Mouse (Mus musculus): ENCODE measurements around the gene Zfp90.

Gene Zfp90

GRCm38 (mm10) chr8:106432954-106433570 lies 17.9 kb downstream of the Zfp90 start:
- DNase-seq (ENCODE audit: low read depth, low spot score): peak; percentile 90

- DNase-seq (ENCODE audit: low read depth, low spot score): no peak
Observed at GRCm38 (mm10) chr8:106433667-106434066, 18.5 kb downstream of the Zfp90 start.

- DNase-seq (ENCODE audit: low read depth, low spot score): peak; percentile 85
Observed at GRCm38 (mm10) chr8:106437781-106438180, 22.7 kb downstream of the Zfp90 start.

DNA sequence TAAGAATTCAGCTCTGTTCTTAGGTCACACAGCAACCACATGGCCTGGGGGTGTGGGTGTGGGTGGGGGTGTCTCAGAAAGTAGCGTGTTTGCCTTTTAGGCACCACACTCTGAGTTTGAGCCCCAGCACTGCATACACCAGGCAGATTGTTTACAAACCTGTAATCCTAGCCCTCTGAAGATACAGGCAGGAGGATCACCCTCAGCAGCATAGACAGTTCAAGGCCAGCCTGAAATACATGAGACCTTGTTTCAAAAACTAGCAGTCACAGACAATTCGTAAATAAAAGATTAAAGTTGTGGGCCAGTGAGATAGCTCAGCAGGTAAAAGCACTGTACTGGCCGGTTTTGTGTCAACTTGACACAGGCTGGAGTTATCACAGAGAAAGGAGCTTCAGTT lies 25.0 kb downstream of the Zfp90 start:
- DNase-seq (ENCODE audit: low read depth, low spot score): no peak

DNA sequence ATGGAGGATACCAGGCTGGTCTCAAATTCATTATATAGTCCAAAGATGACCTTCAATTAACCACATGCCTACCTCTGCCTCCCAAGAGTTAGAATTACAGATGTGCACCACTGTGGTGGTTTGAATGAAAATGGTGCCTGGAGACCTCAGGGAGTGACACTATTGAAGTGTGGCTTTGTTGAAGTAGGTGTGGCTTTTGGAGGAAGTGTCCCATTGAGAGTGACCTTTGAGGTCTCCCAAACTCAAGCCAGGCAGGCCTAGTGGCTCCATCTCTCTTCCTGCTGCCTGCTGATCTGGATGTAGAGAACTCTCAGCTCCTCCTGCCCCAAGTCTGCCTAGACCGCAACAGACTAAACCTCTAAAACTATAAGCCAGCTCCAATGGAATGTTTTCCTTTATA lies 27.6 kb downstream of the Zfp90 start:
- DNase-seq (ENCODE audit: low read depth, low spot score): no peak

DNA sequence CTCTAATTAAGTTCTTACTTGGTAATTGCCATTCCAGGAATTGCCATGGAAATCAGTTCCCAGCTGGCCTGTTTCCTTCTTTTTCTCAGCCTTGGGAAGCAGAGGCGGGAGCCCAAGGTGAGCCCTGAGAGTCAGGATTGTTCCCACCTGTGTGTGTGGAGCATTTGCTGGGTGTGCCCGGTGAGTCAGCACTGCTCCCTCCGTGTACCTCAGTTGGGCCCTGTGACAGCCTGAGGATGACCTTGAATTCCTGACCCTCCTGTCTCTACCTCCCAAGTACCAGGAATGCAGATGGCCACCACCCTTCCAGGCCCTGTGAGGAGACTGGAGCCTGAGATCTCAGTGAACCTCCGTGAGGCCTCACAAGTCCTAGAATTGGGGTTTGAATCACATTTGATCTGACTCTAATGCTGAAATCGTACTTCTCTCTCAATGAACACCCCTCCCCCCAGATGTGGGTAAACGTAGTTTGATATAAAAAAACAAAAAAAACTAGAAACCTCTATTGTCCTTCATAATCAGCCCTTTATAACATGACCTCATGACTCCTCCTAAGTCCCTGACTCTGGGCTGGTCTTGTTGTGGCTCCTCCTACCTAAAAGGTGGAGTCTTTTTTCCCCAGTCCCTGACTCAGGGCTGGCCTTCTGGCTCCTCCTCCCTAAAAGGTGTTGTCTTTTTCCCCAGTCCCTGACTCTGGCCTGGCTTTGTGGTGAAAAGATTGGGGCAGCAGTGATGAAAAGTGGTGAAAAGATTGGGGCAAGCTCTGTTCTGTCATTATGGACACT lies 36.4 kb downstream of the Zfp90 start:
- DNase-seq (ENCODE audit: low read depth, low spot score): peak; percentile 40

DNA sequence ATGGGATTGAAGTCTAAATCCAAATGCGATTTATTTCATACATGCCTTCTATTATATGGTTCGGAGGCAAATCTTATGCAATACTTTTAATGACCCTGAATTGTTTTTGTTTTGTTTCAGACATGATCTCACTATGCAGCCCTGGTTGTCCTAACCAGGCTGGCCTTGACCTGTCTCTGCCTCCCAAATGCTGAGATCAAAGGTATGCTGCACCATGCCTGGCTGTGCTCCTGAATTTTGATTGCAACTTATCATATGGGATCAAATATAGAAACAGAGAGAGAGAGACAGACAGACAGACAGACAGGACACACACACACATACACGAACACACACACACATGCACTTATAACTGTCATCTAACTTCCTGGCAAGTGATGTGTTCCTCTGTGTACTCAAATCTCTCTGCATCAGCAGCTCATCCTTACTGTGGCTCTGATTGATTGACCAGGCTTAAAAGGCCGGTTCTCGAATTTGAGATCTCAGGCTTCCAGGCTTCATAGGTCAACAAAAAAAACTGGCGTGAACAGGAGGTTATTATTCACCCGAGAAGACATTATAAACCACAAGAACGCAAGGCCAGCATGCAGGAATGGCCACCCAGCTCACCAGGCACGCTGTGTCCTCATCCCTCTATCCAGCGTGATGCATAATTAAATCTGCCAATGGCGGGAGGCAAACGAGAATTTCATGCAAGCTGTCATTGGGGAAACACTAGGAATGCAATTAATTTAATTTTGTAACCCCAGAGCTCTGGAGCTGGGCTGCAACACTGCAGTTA lies 37.8 kb downstream of the Zfp90 start:
- no peak for DNase-seq (ENCODE audit: low read depth, low spot score)

DNA sequence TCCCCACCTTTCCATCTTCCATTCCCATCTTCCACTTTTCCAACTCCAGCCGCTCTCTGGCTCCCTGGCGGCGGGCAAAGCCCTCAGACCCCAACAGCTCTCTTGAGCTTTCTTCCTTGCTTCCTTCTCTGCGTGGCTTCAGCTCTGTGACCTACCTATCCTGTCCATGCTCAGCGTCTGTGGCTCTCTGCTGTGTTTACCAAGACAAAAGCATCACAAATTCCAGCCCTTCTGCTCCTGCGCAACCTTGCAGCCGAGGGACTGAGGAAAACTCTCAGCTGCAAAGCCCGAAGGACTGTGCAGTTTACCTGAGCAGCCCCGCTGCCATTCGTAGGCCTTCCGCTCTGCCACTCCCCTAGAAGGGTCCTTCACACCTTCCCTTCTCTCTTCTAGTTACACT lies 38.9 kb downstream of the Zfp90 start:
- no peak for DNase-seq (ENCODE audit: low read depth, low spot score)

GRCm38 (mm10) chr8:106462131-106462530 lies 47.0 kb downstream of the Zfp90 start:
- no peak for DNase-seq (ENCODE audit: low read depth, low spot score)

GRCm38 (mm10) chr8:106463795-106464194 lies 48.7 kb downstream of the Zfp90 start:
- no peak for DNase-seq (ENCODE audit: low read depth, low spot score)

DNA sequence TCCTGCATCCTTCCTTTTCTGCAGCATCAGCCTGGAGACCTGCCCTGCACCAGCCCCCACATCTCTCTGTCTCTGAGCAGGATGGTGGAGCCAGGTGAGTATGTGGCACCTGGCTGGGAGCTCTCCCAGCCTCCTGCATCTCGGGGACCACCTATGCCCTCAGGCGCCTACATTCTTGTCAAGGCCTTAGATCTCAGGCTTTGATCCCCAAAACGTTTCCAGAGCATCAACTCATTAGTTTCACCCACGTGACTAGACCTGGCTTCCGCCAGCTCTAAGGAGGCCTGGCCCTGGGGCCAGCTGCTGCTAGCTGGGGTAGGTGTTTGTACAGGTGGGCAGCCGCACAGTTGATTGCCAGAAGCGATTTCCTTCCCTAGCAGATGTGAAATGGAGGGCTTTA lies 54.4 kb downstream of the Zfp90 start:
- no peak for DNase-seq (ENCODE audit: low read depth, low spot score)

GRCm38 (mm10) chr8:106474001-106474400 lies 58.9 kb downstream of the Zfp90 start:
- DNase-seq (ENCODE audit: low read depth, low spot score): no peak

Data from 3T3-L1 (cell line).